Mouse (Mus musculus) neutrophil, adult 65 days (primary cell): ENCODE results near the gene Taf15. TPM values are rescaled to one million over a fixed set of nuclear protein-coding genes. Genes with fewer than 3 reads are reported as not detected.

Source experiments
- total RNA-seq: library from RNA; stranded (reverse); gene quantifications from 2 replicates; pipeline ENCODE4 v1.2.4, GENCODE M21; 2023

The Taf15 gene
- total RNA-seq, result 61.8 and 81.9 TPM in 2 replicates

GRCm38 (mm10) chr11:83472324-83473234 is at the start of gene Taf15:
TSS of gene Taf15 (plus strand) at chr11:83473086.

DNA sequence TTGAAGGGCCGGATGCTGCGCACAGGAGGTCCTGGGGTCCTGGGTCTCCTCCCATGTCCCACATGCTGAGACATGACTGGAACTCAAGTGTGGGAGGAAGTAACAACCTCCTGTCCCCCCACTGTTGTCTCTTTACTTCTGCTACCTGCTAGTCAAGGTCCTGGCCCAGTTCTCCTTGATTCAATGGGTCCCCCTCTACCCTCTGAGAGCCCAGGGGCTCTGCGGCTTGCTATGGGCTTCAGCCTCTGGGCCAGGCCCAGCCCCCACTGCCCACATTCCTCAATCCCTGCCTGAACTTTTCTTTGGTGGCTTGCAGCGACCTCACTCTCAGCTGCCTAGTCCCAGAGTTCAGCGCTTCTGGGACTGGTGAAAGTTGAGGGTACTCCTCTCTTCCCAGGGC is 43.5 kb upstream of the Taf15 start, which contains the start of gene Gas2l2:
Gas2l2 (minus strand) TSS at position 101 of the 400 bp plus-strand sequence.

GRCm38 (mm10) chr11:83437377-83437776 is 35.5 kb upstream of the Taf15 start, which contains the start of gene 1700020L24Rik:
TSS of gene 1700020L24Rik (plus strand) at chr11:83437677.

DNA sequence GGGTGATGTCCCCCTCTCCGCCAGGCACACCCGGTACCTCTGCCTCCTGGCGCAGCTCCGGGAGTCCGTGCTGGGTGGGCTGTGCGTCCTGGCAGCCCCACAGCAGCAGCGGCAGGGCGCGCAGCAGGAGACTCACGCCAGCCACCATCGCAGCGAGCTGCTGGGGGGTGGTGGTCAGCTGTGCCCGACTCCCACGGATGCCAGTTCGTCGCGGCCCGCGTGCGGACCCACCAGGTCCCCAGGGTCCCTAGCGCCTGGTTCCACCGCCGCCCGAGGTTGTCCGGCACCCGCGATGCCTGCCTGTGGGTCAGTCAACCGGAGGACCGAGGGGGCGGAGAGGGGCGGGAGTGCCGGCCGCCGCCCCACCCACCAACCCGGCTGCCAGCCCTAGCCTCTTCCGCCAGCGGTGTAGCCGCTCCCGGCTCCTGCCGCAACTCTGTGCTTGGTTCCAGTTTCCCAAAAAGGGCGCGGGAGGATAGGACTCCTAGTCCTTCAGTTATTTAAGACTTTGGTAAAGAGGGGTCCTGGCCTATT is 10.1 kb upstream of the Taf15 start, which contains the start of gene Mmp28:
Mmp28 (minus strand) TSS at position 361 of the 534 bp plus-strand sequence.

DNA sequence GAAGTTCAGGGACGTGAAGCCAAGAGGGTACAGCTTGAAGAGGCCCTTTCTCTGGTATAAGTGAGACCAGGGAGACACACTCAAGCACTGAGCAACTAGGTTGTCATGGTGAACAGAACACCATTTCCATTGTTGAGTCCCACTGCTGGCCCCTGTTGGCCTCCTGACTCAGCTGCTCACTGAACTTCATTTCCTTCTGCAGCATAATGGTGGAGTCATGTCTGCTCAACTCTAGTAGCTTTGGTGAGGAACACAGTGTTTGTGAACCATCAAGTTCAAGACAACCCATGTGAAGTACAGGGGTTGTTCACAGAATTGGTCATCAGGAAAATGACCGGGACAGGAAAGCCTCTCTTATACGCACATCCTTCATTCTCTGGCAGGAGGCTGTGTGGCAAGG is 49.2 kb downstream of the Taf15 start, which contains the start of gene Heatr9:
Heatr9 (minus strand) TSS at position 101 of the 400 bp plus-strand sequence.

GRCm38 (mm10) chr11:83530360-83530759 is 57.5 kb downstream of the Taf15 start, which contains the start of gene Ccl5:
TSS of gene Ccl5 (minus strand) at chr11:83530518.

Other genes starting within 250 kb of the Taf15 start
- gene Slfn14, start 186.4 kb upstream of the Taf15 start, total RNA-seq, result not detected in 2 replicates
- gene Ap2b1, start 174.1 kb upstream of the Taf15 start, total RNA-seq, result 85.4 and 108 TPM in 2 replicates
- gene Pex12, start 170.5 kb upstream of the Taf15 start, total RNA-seq, result 5.4 and 8.8 TPM in 2 replicates
- 0.25 and 0.54 TPM in 2 replicates for gene Rasl10b, start 63.9 kb upstream of the Taf15 start, total RNA-seq
- not detected in 2 replicates for gene Gas2l2, start 43.6 kb upstream of the Taf15 start, total RNA-seq
- gene 1700020L24Rik, start 35.4 kb upstream of the Taf15 start, total RNA-seq, result 45.7 and 51.4 TPM in 2 replicates
- 1.5 and 1.7 TPM in 2 replicates for gene Mmp28, start 10.0 kb upstream of the Taf15 start, total RNA-seq
- gene Heatr9, start 49.1 kb downstream of the Taf15 start, total RNA-seq, result not detected in 2 replicates
- not detected in 2 replicates for gene Ccl5, start 57.4 kb downstream of the Taf15 start, total RNA-seq
- 59.9 and 130 TPM in 2 replicates for gene Ccl9, start 105.5 kb downstream of the Taf15 start, total RNA-seq
- gene Ccl6, start 120.0 kb downstream of the Taf15 start, total RNA-seq, result 672 and 1,042 TPM in 2 replicates
- gene Rpl9-ps1, start 172.5 kb downstream of the Taf15 start, total RNA-seq, result not detected in 2 replicates
- gene Ccl3, start 176.3 kb downstream of the Taf15 start, total RNA-seq, result 78.2 and 98.1 TPM in 2 replicates
- gene Ccl4, start 189.5 kb downstream of the Taf15 start, total RNA-seq, result 18.8 and 19.9 TPM in 2 replicates
- gene Wfdc17, start 230.9 kb downstream of the Taf15 start, total RNA-seq, result 38.1 and 51.9 TPM in 2 replicates
- not detected in 2 replicates for gene Wfdc18, start 235.9 kb downstream of the Taf15 start, total RNA-seq